In genomic region chr14:48121529-48122517, GRCm38 (mm10) we compare ENCODE assay signal across 8 mouse cellular contexts. TPM values are rescaled to one million over a fixed set of nuclear protein-coding genes. Genes with fewer than 3 reads are reported as not detected.
DNase-seq lines count a peak whose midpoint lies in the region; ATAC-seq and TF ChIP-seq lines count a peak whose summit lies in the region.

No protein-coding gene starts in this region.

- no peak for TF ChIP-seq CTCF in intestine, postnatal 0 days (IDR thresholded peaks at IDR 0.05; ENCODE audit: low read depth)

- H3K4me2 ChIP-seq in forebrain, embryonic 14.5 days (ENCODE audit: low read length) = peak overlapping the region; percentile 64
- peak overlapping the region; percentile 86 for H3K4me2 ChIP-seq in intestine, postnatal 0 days (replicated peaks; ENCODE audit: low read depth)

- DNase-seq in adrenal gland, postnatal 14 days = peak; percentile 43
- DNase-seq in adrenal gland, postnatal 4 days (ENCODE audit: low spot score in 2 of 2) = no peak
- DNase-seq in Muller cell, postnatal 12 days (ENCODE audit: inconsistent ontology term) = peak; percentile 42
- DNase-seq in forebrain, embryonic 14.5 days (ENCODE audit: low spot score) = peak; percentile 72
- DNase-seq in midbrain, embryonic 10.5 days (ENCODE audit: low spot score) = peak; percentile 59
- DNase-seq in thymus, postnatal 36 days = no peak
- no peak for DNase-seq in thymus, postnatal 14 days

- H3K27ac ChIP-seq in forebrain, embryonic 14.5 days (ENCODE audit: low read depth, low read length) = peak overlapping the region; percentile 81
- peak overlapping the region; percentile 66; the same call in 1 of the 2 replicates for H3K27ac ChIP-seq in intestine, postnatal 0 days (ENCODE audit: low read depth, low read length)
- peak overlapping the region; percentile 98 for H3K27ac ChIP-seq in midbrain, embryonic 10.5 days (replicated peaks)

- peaks cover 26% of the 10 kb centered on the region for H3K4me1 ChIP-seq in forebrain, embryonic 14.5 days (ENCODE audit: control insufficient read depth, insufficient read depth, low read length)
- H3K4me1 ChIP-seq in intestine, postnatal 0 days (replicated peaks; ENCODE audit: control insufficient read depth, insufficient read depth, low read length) = no peaks in the 10 kb centered on the region; the same call in 1 of the 2 replicates
- H3K4me1 ChIP-seq in midbrain, embryonic 10.5 days = peaks cover 78% of the 10 kb centered on the region

- H3K36me3 ChIP-seq in forebrain, embryonic 14.5 days (ENCODE audit: control insufficient read depth, insufficient read depth, low read length) = no peaks in the 10 kb centered on the region
- H3K36me3 ChIP-seq in intestine, postnatal 0 days (ENCODE audit: control insufficient read depth, insufficient read depth) = no peaks in the 10 kb centered on the region
- H3K36me3 ChIP-seq in midbrain, embryonic 10.5 days = no peaks in the 10 kb centered on the region

- peak overlapping the region; percentile 90 for H3K9ac ChIP-seq in forebrain, embryonic 14.5 days (ENCODE audit: low read length)
- peak overlapping the region; percentile 75 for H3K9ac ChIP-seq in intestine, postnatal 0 days (ENCODE audit: low read depth, low read length)

- peak; percentile 24 for ATAC-seq in forebrain, embryonic 14.5 days
- peak; percentile 47 for ATAC-seq in intestine, postnatal 0 days

- no peaks in the 10 kb centered on the region for H3K9me3 ChIP-seq in forebrain, embryonic 14.5 days (replicated peaks; ENCODE audit: control insufficient read depth, low read length)
- no peaks in the 10 kb centered on the region for H3K9me3 ChIP-seq in intestine, postnatal 0 days (ENCODE audit: control insufficient read depth)
- H3K9me3 ChIP-seq in midbrain, embryonic 10.5 days (replicated peaks) = no peaks in the 10 kb centered on the region

- H3K27me3 ChIP-seq in forebrain, embryonic 14.5 days (replicated peaks; ENCODE audit: control insufficient read depth, insufficient read depth, low read length) = no peaks in the 10 kb centered on the region
- no peaks in the 10 kb centered on the region for H3K27me3 ChIP-seq in intestine, postnatal 0 days (replicated peaks; ENCODE audit: control insufficient read depth, insufficient read depth, low read length)
- H3K27me3 ChIP-seq in midbrain, embryonic 10.5 days (ENCODE audit: low read depth, poor library complexity, severe bottlenecking) = 0 out of 2 replicates have a peak, but pooled peaks cover 4% of the 10 kb centered on the region

- H3K4me3 ChIP-seq in forebrain, embryonic 14.5 days (ENCODE audit: low read depth, low read length) = peak overlapping the region; percentile 83
- H3K4me3 ChIP-seq in intestine, postnatal 0 days (ENCODE audit: low read depth, low read length) = peak overlapping the region; percentile 86
- H3K4me3 ChIP-seq in midbrain, embryonic 10.5 days = peak overlapping the region; percentile 94

- WGBS in forebrain, embryonic 14.5 days = under 1% methylated on average over 32 of the region's 32 CpGs
- WGBS in intestine, postnatal 0 days = 1% methylated on average over 32 of the region's 32 CpGs
- under 1% methylated on average over 32 of the region's 32 CpGs for whole genome bisulfite sequencing in midbrain, embryonic 10.5 days

RNA-seq across cellular contexts. Expression of gene Peli2, which starts 1.2 kb away (rescaled TPM):
- 25.8 and 33.5 TPM in 2 replicates for total RNA-seq in adrenal gland, postnatal 14 days (2021)
- 10 to 100 TPM; 22.9 to 25.1 TPM for total RNA-seq in adrenal gland, postnatal 4 days (2021)
- 5.1 and 7.5 TPM in 2 replicates for polyA plus RNA-seq in forebrain, embryonic 14.5 days (2014; fragmentation: Nextera tagmentation; extraction: Ambion mirVana)
- polyA plus RNA-seq in intestine, postnatal 0 days (2015; fragmentation: Nextera tagmentation; extraction: Ambion mirVana) = 2.0 and 2.1 TPM in 2 replicates
- 11.9 and 12.6 TPM in 2 replicates for polyA plus RNA-seq in midbrain, embryonic 10.5 days (2016; fragmentation: Nextera tagmentation; extraction: Ambion mirVana)

Comparison
In these comparisons a context has a peak if more than half of its experiments do, and no peak if none do; other contexts are left out.
1. DNase-seq: peak in adrenal gland, postnatal 14 days (single experiment), Muller cell, postnatal 12 days (single experiment), forebrain, embryonic 14.5 days (single experiment) and midbrain, embryonic 10.5 days (single experiment); none in adrenal gland, postnatal 4 days (0 of 2), thymus, postnatal 36 days (0 of 2) and thymus, postnatal 14 days (single experiment).
2. Peak in every context shown above with its lines, with median percentiles within 50 percentile points of each other: H3K27ac ChIP-seq and H3K4me3 ChIP-seq.